Mouse (Mus musculus): ENCODE results near the gene Fut7. TPM values are rescaled to one million over a fixed set of nuclear protein-coding genes. Genes with fewer than 3 reads are reported as not detected.

The Fut7 gene
- polyA plus RNA-seq, 1 experiment from 2014 or later: 0.53 TPM

- H3K9me3 ChIP-seq (replicated peaks): no peaks in the 10 kb centered on the region
- H3K36me3 ChIP-seq: no peaks in the 10 kb centered on the region
- 57% methylated on average over 10 of the region's 10 CpGs for WGBS
- 0 out of 2 replicates have a peak, but pooled peaks cover 7% of the 10 kb centered on the region for H3K27me3 ChIP-seq
- H3K4me2 ChIP-seq (replicated peaks): no peak overlapping the region
- peaks cover 18% of the 10 kb centered on the region for H3K4me1 ChIP-seq
- H3K27ac ChIP-seq: no peak overlapping the region
- H3K9ac ChIP-seq: no peak overlapping the region
- no peak for ATAC-seq (ENCODE audit: low FRiP score)
- H3K4me3 ChIP-seq: no peak overlapping the region
These were observed 43.0 kb downstream of the Fut7 start for GRCm38 (mm10) chr2:25465816-25466635.

DNA sequence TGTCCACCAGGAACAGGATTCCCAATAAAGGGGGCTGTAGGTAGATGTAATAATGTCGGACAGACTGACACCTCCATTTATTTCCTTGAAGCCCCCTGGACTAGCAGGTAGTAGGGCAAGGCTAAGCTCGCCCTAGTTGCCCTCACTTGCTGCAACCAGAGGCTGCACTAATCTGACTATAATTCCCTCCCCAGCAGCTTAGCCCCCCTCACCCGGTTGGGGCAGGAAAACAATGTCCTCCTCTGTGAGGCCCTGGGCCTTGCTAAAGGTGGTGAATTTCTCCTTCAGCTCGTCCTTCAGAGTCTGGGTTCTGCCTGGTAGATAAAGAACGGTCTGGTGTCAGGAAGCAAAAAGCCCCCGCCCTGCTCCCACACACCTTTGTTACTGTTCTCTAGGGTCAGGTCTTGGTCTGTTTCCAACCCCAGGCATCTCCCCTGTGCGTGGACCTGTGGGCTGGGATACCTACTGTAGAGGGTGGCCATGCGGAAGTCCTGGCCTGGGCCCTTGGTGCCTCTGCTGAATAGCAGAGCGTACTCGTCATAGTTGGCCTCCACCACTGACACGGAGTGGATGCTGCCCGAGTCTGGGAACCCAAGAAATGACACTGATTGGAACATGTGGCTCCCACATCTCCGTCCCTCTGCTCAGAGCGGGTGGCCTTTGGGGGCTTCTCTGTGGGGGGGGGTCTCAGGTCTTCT, 44.7 kb downstream of the Fut7 start:
- 81% methylated on average over 14 of the region's 14 CpGs for WGBS
- H3K36me3 ChIP-seq: no peaks in the 10 kb centered on the region

GRCm38 (mm10) chr2:25468962-25469915, 46.2 kb downstream of the Fut7 start:
- 0 out of 2 replicates have a peak, but pooled peaks cover 7% of the 10 kb centered on the region for H3K27me3 ChIP-seq
- no peak overlapping the region for H3K4me3 ChIP-seq
- H3K9me3 ChIP-seq (replicated peaks): no peaks in the 10 kb centered on the region
- no peaks in the 10 kb centered on the region for H3K36me3 ChIP-seq
- peaks cover 13% of the 10 kb centered on the region for H3K4me1 ChIP-seq
- ATAC-seq (ENCODE audit: low FRiP score): peak; percentile 43
- 0 out of 2 replicates have a peak overlapping the region, but pooled peaks have one; percentile 4 for H3K27ac ChIP-seq
- H3K9ac ChIP-seq: no peak overlapping the region
- WGBS: 79% methylated on average over 10 of the region's 10 CpGs
- no peak overlapping the region for H3K4me2 ChIP-seq (replicated peaks)

More for the DNA sequence above, 44.7 kb downstream of the Fut7 start:
- H3K4me3 ChIP-seq: no peak overlapping the region
- ATAC-seq (ENCODE audit: low FRiP score): no peak
- H3K4me2 ChIP-seq (replicated peaks): no peak overlapping the region
- no peak overlapping the region for H3K27ac ChIP-seq
- peaks cover 13% of the 10 kb centered on the region for H3K4me1 ChIP-seq
- H3K9ac ChIP-seq: no peak overlapping the region
- no peaks in the 10 kb centered on the region for H3K9me3 ChIP-seq (replicated peaks)
- H3K27me3 ChIP-seq: 0 out of 2 replicates have a peak, but pooled peaks cover 7% of the 10 kb centered on the region

DNA sequence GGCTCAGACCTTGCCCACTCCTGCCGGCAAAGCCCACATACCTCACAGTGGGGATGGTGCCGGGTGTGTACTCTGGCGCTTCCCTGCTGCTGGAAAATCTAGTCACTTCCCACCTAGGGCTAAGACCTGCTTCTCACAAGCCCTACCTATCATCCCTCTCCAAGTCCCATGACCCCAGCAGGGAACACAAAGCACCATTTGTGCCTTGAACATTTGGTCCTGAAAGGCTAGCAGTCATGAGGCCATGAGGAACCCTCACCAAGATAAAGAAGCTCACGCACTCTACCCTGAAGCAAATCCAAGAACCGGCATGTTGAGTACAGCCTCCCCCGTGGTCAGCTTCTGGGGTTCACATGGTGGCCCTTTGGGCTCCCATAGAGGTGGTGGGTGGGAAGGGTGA, 46.9 kb downstream of the Fut7 start, which contains the start of gene Ptgds:
Gene Ptgds, minus strand, starts transcription at position 78 of the 400 bp plus-strand sequence.
- Histone ChIP-seq H3K9me3 (replicated peaks) (no peaks in the 10 kb centered on the region), H3K27me3 (0 out of 2 replicates have a peak, but pooled peaks cover 7% of the 10 kb centered on the region), H3K4me1 (peaks cover 13% of the 10 kb centered on the region), H3K36me3 (no peaks in the 10 kb centered on the region), H3K27ac (0 out of 2 replicates have a peak within 1 kb of the TSS, but pooled peaks have one; percentile 4), H3K9ac (no peak within 1 kb of the TSS), H3K4me3 (no peak within 1 kb of the TSS), H3K4me2 (replicated peaks) (no peak within 1 kb of the TSS)
- 68% methylated on average over 6 of the region's 6 CpGs for WGBS
- no peak for ATAC-seq (ENCODE audit: low FRiP score)

DNA sequence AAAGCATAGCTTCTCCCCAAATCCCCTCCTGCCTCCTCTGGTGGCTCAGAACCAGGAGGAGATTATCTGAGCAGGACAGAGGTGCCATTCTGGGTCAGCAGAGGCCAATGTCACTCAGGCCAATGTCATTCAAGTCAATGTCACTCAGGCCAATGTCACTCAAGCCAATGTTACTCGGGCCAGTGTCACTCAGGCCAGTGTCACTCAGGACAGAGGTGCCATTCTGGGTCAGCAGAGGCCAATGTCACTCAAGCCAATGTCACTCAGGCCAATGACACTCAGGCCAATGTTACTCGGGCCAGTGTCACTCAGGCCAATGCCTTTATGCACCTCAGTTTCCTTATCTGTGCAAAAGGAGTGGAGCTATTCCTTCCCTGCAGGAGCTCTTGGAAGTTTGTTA, 49.5 kb downstream of the Fut7 start:
- H3K4me2 ChIP-seq (replicated peaks): no peak overlapping the region
- no peak overlapping the region for H3K9ac ChIP-seq
- WGBS: 79% methylated on average over 2 of the region's 2 CpGs

More for the DNA sequence above, 49.5 kb downstream of the Fut7 start:
- no peak for ATAC-seq (ENCODE audit: low FRiP score)
- Histone ChIP-seq H3K4me3 (no peak overlapping the region), H3K27me3 (peaks cover 7% of the 10 kb centered on the region; the same call in 1 of the 2 replicates), H3K27ac (no peak overlapping the region), H3K9me3 (replicated peaks) (no peaks in the 10 kb centered on the region), H3K36me3 (no peaks in the 10 kb centered on the region), H3K4me1 (peaks cover 8% of the 10 kb centered on the region)

Small RNA genes lying within 50 kb of the gene (microRNA-seq; reads per million reads assigned to microRNA genes)
- gene Mir3087: not detected

Other genes with a start within 250 kb of the Fut7 start
- gene Nrarp, start 242.5 kb upstream of the Fut7 start, polyA plus RNA-seq (2016; fragmentation: Nextera tagmentation; extraction: Ambion mirVana): 70.9 and 76.4 TPM in 2 replicates
- 1.8 and 2.4 TPM in 2 replicates for gene Tor4a, start 226.4 kb upstream of the Fut7 start, polyA plus RNA-seq (2016; fragmentation: Nextera tagmentation; extraction: Ambion mirVana)
- 107 and 117 TPM in 2 replicates for gene Nelfb, start 211.8 kb upstream of the Fut7 start, polyA plus RNA-seq (2016; fragmentation: Nextera tagmentation; extraction: Ambion mirVana)
- not detected in 2 replicates for gene Stpg3, start 208.6 kb upstream of the Fut7 start, polyA plus RNA-seq (2016; fragmentation: Nextera tagmentation; extraction: Ambion mirVana)
- gene Fam166a, start 204.5 kb upstream of the Fut7 start, polyA plus RNA-seq (2016; fragmentation: Nextera tagmentation; extraction: Ambion mirVana): 0.19 TPM in 1 of 2 replicates, not detected in the other
- 391 and 416 TPM in 2 replicates for gene Tubb4b, start 198.6 kb upstream of the Fut7 start, polyA plus RNA-seq (2016; fragmentation: Nextera tagmentation; extraction: Ambion mirVana)
- not detected in 2 replicates for gene Slc34a3, start 188.9 kb upstream of the Fut7 start, polyA plus RNA-seq (2016; fragmentation: Nextera tagmentation; extraction: Ambion mirVana)
- gene Rnf224, start 186.5 kb upstream of the Fut7 start, polyA plus RNA-seq (2016; fragmentation: Nextera tagmentation; extraction: Ambion mirVana): not detected in 2 replicates
- gene Rnf208, start 181.0 kb upstream of the Fut7 start, polyA plus RNA-seq (2016; fragmentation: Nextera tagmentation; extraction: Ambion mirVana): 37.8 and 40.5 TPM in 2 replicates
- not detected in 2 replicates for gene Cysrt1, start 180.8 kb upstream of the Fut7 start, polyA plus RNA-seq (2016; fragmentation: Nextera tagmentation; extraction: Ambion mirVana)
- gene AL732309.1, start 176.4 kb upstream of the Fut7 start, polyA plus RNA-seq (2016; fragmentation: Nextera tagmentation; extraction: Ambion mirVana): 3.5 and 6.2 TPM in 2 replicates
- gene Tmem203, start 167.8 kb upstream of the Fut7 start, polyA plus RNA-seq (2016; fragmentation: Nextera tagmentation; extraction: Ambion mirVana): 16.5 and 18.6 TPM in 2 replicates
- 13.2 and 14.9 TPM in 2 replicates for gene Tprn, start 160.6 kb upstream of the Fut7 start, polyA plus RNA-seq (2016; fragmentation: Nextera tagmentation; extraction: Ambion mirVana)
- gene Ssna1, start 150.8 kb upstream of the Fut7 start, polyA plus RNA-seq (2016; fragmentation: Nextera tagmentation; extraction: Ambion mirVana): 195 and 201 TPM in 2 replicates
- 147 and 152 TPM in 2 replicates for gene Anapc2, start 150.8 kb upstream of the Fut7 start, polyA plus RNA-seq (2016; fragmentation: Nextera tagmentation; extraction: Ambion mirVana)
- gene Tmem210, start 135.1 kb upstream of the Fut7 start, polyA plus RNA-seq (2016; fragmentation: Nextera tagmentation; extraction: Ambion mirVana): not detected in 2 replicates
- not detected in 2 replicates for gene Lrrc26, start 133.4 kb upstream of the Fut7 start, polyA plus RNA-seq (2016; fragmentation: Nextera tagmentation; extraction: Ambion mirVana)
- 6.3 and 6.9 TPM in 2 replicates for gene Grin1, start 104.1 kb upstream of the Fut7 start, polyA plus RNA-seq (2016; fragmentation: Nextera tagmentation; extraction: Ambion mirVana)
- 73.5 and 78.8 TPM in 2 replicates for gene Man1b1, start 90.9 kb upstream of the Fut7 start, polyA plus RNA-seq (2016; fragmentation: Nextera tagmentation; extraction: Ambion mirVana)
- 21.9 and 23.5 TPM in 2 replicates for gene Dpp7, start 66.9 kb upstream of the Fut7 start, polyA plus RNA-seq (2016; fragmentation: Nextera tagmentation; extraction: Ambion mirVana)
- 5.7 and 7.9 TPM in 2 replicates for gene Uap1l1, start 57.6 kb upstream of the Fut7 start, polyA plus RNA-seq (2016; fragmentation: Nextera tagmentation; extraction: Ambion mirVana)
- gene Sapcd2, start 50.9 kb upstream of the Fut7 start, polyA plus RNA-seq (2016; fragmentation: Nextera tagmentation; extraction: Ambion mirVana): 31.9 and 41.4 TPM in 2 replicates
- 0.22 and 0.46 TPM in 2 replicates for gene Entpd2, start 27.4 kb upstream of the Fut7 start, polyA plus RNA-seq (2016; fragmentation: Nextera tagmentation; extraction: Ambion mirVana)
- gene Npdc1, start 23.9 kb upstream of the Fut7 start, polyA plus RNA-seq (2016; fragmentation: Nextera tagmentation; extraction: Ambion mirVana): 216 and 225 TPM in 2 replicates
- gene Abca2, start 5.4 kb downstream of the Fut7 start, polyA plus RNA-seq (2016; fragmentation: Nextera tagmentation; extraction: Ambion mirVana): 10.1 and 10.6 TPM in 2 replicates
- 2.3 and 2.4 TPM in 2 replicates for gene Clic3, start 33.6 kb downstream of the Fut7 start, polyA plus RNA-seq (2016; fragmentation: Nextera tagmentation; extraction: Ambion mirVana)
- 41.6 and 49.4 TPM in 2 replicates for gene Paxx, start 37.8 kb downstream of the Fut7 start, polyA plus RNA-seq (2016; fragmentation: Nextera tagmentation; extraction: Ambion mirVana)
- gene Ptgds, start 46.8 kb downstream of the Fut7 start, polyA plus RNA-seq (2016; fragmentation: Nextera tagmentation; extraction: Ambion mirVana): 2.8 and 3.0 TPM in 2 replicates
- gene Lcn12, start 70.6 kb downstream of the Fut7 start, polyA plus RNA-seq (2016; fragmentation: Nextera tagmentation; extraction: Ambion mirVana): not detected in 2 replicates
- 106 and 116 TPM in 2 replicates for gene Fbxw5, start 77.5 kb downstream of the Fut7 start, polyA plus RNA-seq (2016; fragmentation: Nextera tagmentation; extraction: Ambion mirVana)
- gene C8g, start 78.5 kb downstream of the Fut7 start, polyA plus RNA-seq (2016; fragmentation: Nextera tagmentation; extraction: Ambion mirVana): 4.8 and 6.0 TPM in 2 replicates
- gene Traf2, start 123.7 kb downstream of the Fut7 start, polyA plus RNA-seq (2016; fragmentation: Nextera tagmentation; extraction: Ambion mirVana): 25.7 and 29.6 TPM in 2 replicates
- 377 TPM in 2 replicates for gene Edf1, start 134.6 kb downstream of the Fut7 start, polyA plus RNA-seq (2016; fragmentation: Nextera tagmentation; extraction: Ambion mirVana)
- gene Mamdc4, start 151.6 kb downstream of the Fut7 start, polyA plus RNA-seq (2016; fragmentation: Nextera tagmentation; extraction: Ambion mirVana): 4.7 and 6.7 TPM in 2 replicates
- 131 and 162 TPM in 2 replicates for gene Phpt1, start 152.0 kb downstream of the Fut7 start, polyA plus RNA-seq (2016; fragmentation: Nextera tagmentation; extraction: Ambion mirVana)
- 2.4 and 3.1 TPM in 2 replicates for gene Ajm1, start 158.5 kb downstream of the Fut7 start, polyA plus RNA-seq (2016; fragmentation: Nextera tagmentation; extraction: Ambion mirVana)
- 70.0 and 72.3 TPM in 2 replicates for gene Rabl6, start 185.3 kb downstream of the Fut7 start, polyA plus RNA-seq (2016; fragmentation: Nextera tagmentation; extraction: Ambion mirVana)
- gene Ccdc183, start 194.4 kb downstream of the Fut7 start, polyA plus RNA-seq (2016; fragmentation: Nextera tagmentation; extraction: Ambion mirVana): 0.25 and 0.32 TPM in 2 replicates
- gene Tmem141, start 198.7 kb downstream of the Fut7 start, polyA plus RNA-seq (2016; fragmentation: Nextera tagmentation; extraction: Ambion mirVana): 21.7 and 23.4 TPM in 2 replicates
- 0.96 and 1.3 TPM in 2 replicates for gene Fcna, start 204.8 kb downstream of the Fut7 start, polyA plus RNA-seq (2016; fragmentation: Nextera tagmentation; extraction: Ambion mirVana)
- gene Lcn8, start 229.9 kb downstream of the Fut7 start, polyA plus RNA-seq (2016; fragmentation: Nextera tagmentation; extraction: Ambion mirVana): not detected in 2 replicates
- not detected in 2 replicates for gene Lcn5, start 234.7 kb downstream of the Fut7 start, polyA plus RNA-seq (2016; fragmentation: Nextera tagmentation; extraction: Ambion mirVana)

Measured in hindbrain, embryonic 12.5 days (tissue).